Mouse (Mus musculus) MEL (cell line): ENCODE measurements around the gene Bex4. TPM values are rescaled to one million over a fixed set of nuclear protein-coding genes. Genes with fewer than 3 reads are reported as not detected.

ENCODE experiments used
- DNase-seq: peaks from one replicate; pipeline ENCODE4 v3.0.0; 2011; ENCODE audit warnings: low read depth, low spot score
- H3K27ac ChIP-seq: 2 replicates; pipeline ENCODE4 v1.5.1; 2012; ENCODE audit warnings: low read depth, mild to moderate bottlenecking, control low read depth, low read length, moderate library complexity; ENCODE audit not compliant: control insufficient read depth
- H3K27me3 ChIP-seq, 2 experiments: fragments of 150-350 bp in 1 of 2; sonication (generic) in 1 of 2; 2 replicates each; pipeline ENCODE4 v1.6.1; 2012; ENCODE audit warnings: low read length in 2 of 2, mild to moderate bottlenecking in 2 of 2, improper control_type of control experiment in 1 of 2, moderate library complexity in 1 of 2; ENCODE audit not compliant: insufficient read depth in 2 of 2, control insufficient read depth in 1 of 2
- H3K36me3 ChIP-seq, 2 experiments: 2 replicates each; pipeline ENCODE4 v1.6.1; 2012 to 2014; ENCODE audit warnings: low read length in 2 of 2, improper control_type of control experiment in 1 of 2, inconsistent platforms in 1 of 2, mild to moderate bottlenecking in 1 of 2; ENCODE audit not compliant: insufficient read depth in 2 of 2, control insufficient read depth in 1 of 2
- H3K4me1 ChIP-seq, 2 experiments: fragments of 150-350 bp in 1 of 2; sonication (generic) in 1 of 2; 2 replicates each; pipeline ENCODE4 v1.6.1; 2012; ENCODE audit warnings: low read length in 2 of 2, improper control_type of control experiment in 1 of 2, mild to moderate bottlenecking in 1 of 2; ENCODE audit not compliant: insufficient read depth in 2 of 2, control insufficient read depth in 1 of 2
- H3K4me3 ChIP-seq, 2 experiments: fragments of 150-350 bp in 1 of 2; sonication (generic) in 1 of 2; 2 replicates each; pipeline ENCODE4 v1.5.1; 2012; ENCODE audit warnings: low read depth in 2 of 2, low read length in 2 of 2, mild to moderate bottlenecking in 2 of 2, moderate library complexity in 2 of 2, control low read depth in 1 of 2, improper control_type of control experiment in 1 of 2; ENCODE audit not compliant: control insufficient read depth in 1 of 2, insufficient read depth in 1 of 2
- H3K79me2 ChIP-seq: 2 replicates; pipeline ENCODE4 v1.6.1; 2012; ENCODE audit warnings: mild to moderate bottlenecking, low read length, moderate library complexity; ENCODE audit not compliant: control insufficient read depth, poor library complexity, insufficient read depth
- H3K9ac ChIP-seq: 2 replicates; pipeline ENCODE4 v1.6.1; 2012; ENCODE audit warnings: low read depth, mild to moderate bottlenecking, control low read depth, low read length, moderate library complexity; ENCODE audit not compliant: control insufficient read depth, poor library complexity, severe bottlenecking
- H3K9me3 ChIP-seq: fragments of 150-350 bp; sonication (generic); replicated peaks from 2 replicates; pipeline ENCODE4 v1.6.1; 2012; ENCODE audit warnings: mild to moderate bottlenecking, low read length, improper control_type of control experiment, moderate library complexity; ENCODE audit not compliant: insufficient read depth
- BHLHE40 ChIP-seq: IDR thresholded peaks from 2 replicates; pipeline ENCODE4 v1.6.1; 2012; ENCODE audit warnings: low read depth, mild to moderate bottlenecking, inconsistent platforms, low read length, improper control_type of control experiment, borderline replicate concordance
- EP300 ChIP-seq, 2 experiments: IDR thresholded peaks; 2 replicates each; pipeline ENCODE4 v1.6.1; 2011; ENCODE audit warnings: improper control_type of control experiment in 2 of 2, low read length in 2 of 2, low read depth in 1 of 2, mild to moderate bottlenecking in 1 of 2
- ETS1 ChIP-seq: IDR thresholded peaks from 2 replicates; pipeline ENCODE4 v1.6.1; 2012; ENCODE audit warnings: low read depth, mild to moderate bottlenecking, inconsistent platforms, low read length, improper control_type of control experiment, moderate library complexity
- HCFC1 ChIP-seq: IDR thresholded peaks from 2 replicates; pipeline ENCODE4 v1.6.1; 2012; ENCODE audit warnings: low read depth, mild to moderate bottlenecking, inconsistent platforms, low read length, improper control_type of control experiment, moderate library complexity
- KAT2A ChIP-seq: conservative IDR thresholded peaks from 2 replicates; pipeline ENCODE4 v1.6.1; 2012; ENCODE audit warnings: low read depth, low read length, improper control_type of control experiment, inconsistent platforms
- MAFK ChIP-seq: IDR thresholded peaks from 2 replicates; pipeline ENCODE4 v1.6.1; 2011; ENCODE audit warnings: low read depth, mild to moderate bottlenecking, low read length, improper control_type of control experiment, borderline replicate concordance
- MAZ ChIP-seq: IDR thresholded peaks from 2 replicates; pipeline ENCODE4 v1.6.1; 2012; ENCODE audit warnings: low read depth, mild to moderate bottlenecking, inconsistent platforms, low read length, improper control_type of control experiment
- POLR2AphosphoS2 ChIP-seq: IDR thresholded peaks from 2 replicates; pipeline ENCODE4 v1.6.1; 2011; ENCODE audit warnings: low read length, improper control_type of control experiment
- TAL1 ChIP-seq: IDR thresholded peaks from 2 replicates; pipeline ENCODE4 v1.6.1; 2012; ENCODE audit warnings: mild to moderate bottlenecking, inconsistent platforms, low read length, moderate library complexity, mixed read lengths
- TBP ChIP-seq: IDR thresholded peaks from 2 replicates; pipeline ENCODE4 v1.8.0; 2011; ENCODE audit warnings: low read depth, low read length, improper control_type of control experiment
- UBTF ChIP-seq: IDR thresholded peaks from 2 replicates; pipeline ENCODE4 v1.6.1; 2012; ENCODE audit warnings: low read depth, mild to moderate bottlenecking, inconsistent platforms, low read length, improper control_type of control experiment, moderate library complexity, borderline replicate concordance; ENCODE audit not compliant: insufficient read depth
- USF1 ChIP-seq: IDR thresholded peaks from 2 replicates; pipeline ENCODE4 v1.6.1; 2014; ENCODE audit warnings: low read depth, mild to moderate bottlenecking, inconsistent platforms, low read length, improper control_type of control experiment, moderate library complexity
- ZC3H11A ChIP-seq: IDR thresholded peaks from 2 replicates; pipeline ENCODE4 v1.6.1; 2012; ENCODE audit warnings: low read depth, mild to moderate bottlenecking, inconsistent platforms, low read length, improper control_type of control experiment
- ZNF384 ChIP-seq: IDR thresholded peaks from 2 replicates; pipeline ENCODE4 v1.6.1; 2012; ENCODE audit warnings: low read depth, mild to moderate bottlenecking, inconsistent platforms, low read length, improper control_type of control experiment
- polyA plus RNA-seq, 2 experiments: library from polyadenylated mRNA; stranded (reverse) in 1 of 2; unstranded in 1 of 2; fragments of >175 nt in 1 of 2; fragments of >200 nt in 1 of 2; gene quantifications; 2 replicates each; pipeline versions ENCODE4 v1.2.1 to v1.2.4; 2012; ENCODE audit warnings: low replicate concordance in 2 of 2, low read depth in 1 of 2; ENCODE audit not compliant: insufficient read length in 2 of 2, insufficient read depth in 1 of 2, missing spikeins in 1 of 2
- total RNA-seq: library from RNA; depleted of rRNA; stranded (reverse); fragments of 300-350 nt; gene quantifications from 2 replicates; pipeline ENCODE4 v1.2.3, GENCODE M21; 2012

Gene Bex4
- total and polyA plus RNA-seq, 3 experiments = 219 to 412 TPM; not detected in 1

- Histone ChIP-seq H3K79me2 (peaks cover 3% of the 10 kb centered on the region), H3K9ac (no peak overlapping the region), H3K9me3 (no peaks in the 10 kb centered on the region), H3K36me3 (peaks cover 2 to 16% of the 10 kb centered on the region in 2 experiments; a peak in 3 of 4 replicates), H3K4me3 (no peak overlapping the region), H3K4me1 (peaks cover 7 to 8% of the 10 kb centered on the region in 2 experiments; a peak in 3 of 4 replicates), H3K27me3 (no peaks in the 10 kb centered on the region; a peak in 2 of 4 replicates), H3K27ac (no peak overlapping the region)
- DNase-seq = no peak
- TF ChIP-seq TBP = no peak
- no peak for TF ChIP-seq BHLHE40
- TF ChIP-seq UBTF = no peak
- TF ChIP-seq TAL1 = no peak
- TF ChIP-seq HCFC1 = no peak
- TF ChIP-seq EP300 (IDR thresholded peaks at IDR 0.05; ENCODE audit: low read depth in 1 of 2, low read length in 2 of 2) = no peak
- no peak for TF ChIP-seq ZNF384
- no peak for TF ChIP-seq ZC3H11A
- no peak for TF ChIP-seq ETS1
- TF ChIP-seq POLR2AphosphoS2 = no peak
- TF ChIP-seq MAZ = no peak
- no peak for TF ChIP-seq KAT2A
These were observed 5.4 kb downstream of the Bex4 start for GRCm38 (mm10) chrX:136144195-136144594.

GRCm38 (mm10) chrX:136170625-136171024 is 31.8 kb downstream of the Bex4 start:
- H3K9me3 ChIP-seq = no peaks in the 10 kb centered on the region

More at GRCm38 (mm10) chrX:136170625-136171024, 31.8 kb downstream of the Bex4 start:
- Histone ChIP-seq H3K27ac (no peak overlapping the region), H3K79me2 (no peaks in the 10 kb centered on the region; the same call in 1 of the 2 replicates), H3K4me1 (peaks cover 0 to 4% of the 10 kb centered on the region in 2 experiments; a peak in 1 of 4 replicates), H3K9ac (no peak overlapping the region), H3K36me3 (peaks cover 0 to 5% of the 10 kb centered on the region in 2 experiments; a peak in 2 of 4 replicates), H3K4me3 (no peak overlapping the region), H3K27me3 (no peaks in the 10 kb centered on the region)
- no peak for DNase-seq
- TF ChIP-seq TBP = no peak
- TF ChIP-seq EP300 (IDR thresholded peaks at IDR 0.05; ENCODE audit: low read depth in 1 of 2, low read length in 2 of 2) = no peak
- TF ChIP-seq MAZ = no peak
- TF ChIP-seq MAFK = no peak
- no peak for TF ChIP-seq UBTF
- 0 out of 2 replicates have a peak, but pooled peaks have one; percentile 5 for TF ChIP-seq USF1
- no peak for TF ChIP-seq ZC3H11A
